Mouse (Mus musculus) limb, embryonic 11.5 days (tissue): ENCODE results near the gene Pde5a. TPM values are rescaled to one million over a fixed set of nuclear protein-coding genes. Genes with fewer than 3 reads are reported as not detected.

ENCODE experiments used
- ATAC-seq: fragments of 200-750 bp; cut with Nextera tagmentation; 2 replicates; pipeline ENCODE4 v1.8.0; 2017; ENCODE audit warnings: low read depth; ENCODE audit not compliant: insufficient number of reproducible peaks, low FRiP score, low TSS enrichment
- DNase-seq: peaks from one replicate; pipeline ENCODE4 v3.0.0-alpha.2; 2015; ENCODE audit warnings: low spot score
- H3K27ac ChIP-seq: fragments of 300-500 bp; sonication (generic); replicated peaks from 2 replicates; pipeline ENCODE4 v1.5.1; 2014; ENCODE audit warnings: low read depth, mild to moderate bottlenecking, low read length
- H3K27me3 ChIP-seq: fragments of 300-500 bp; sonication (generic); 2 replicates; pipeline ENCODE4 v1.6.1; 2014; ENCODE audit warnings: mild to moderate bottlenecking, low read length, mixed read lengths; ENCODE audit not compliant: control insufficient read depth, insufficient read depth
- H3K36me3 ChIP-seq: fragments of 300-500 bp; sonication (generic); 2 replicates; pipeline ENCODE4 v1.6.1; 2014; ENCODE audit warnings: mild to moderate bottlenecking, low read length, moderate library complexity, mixed read lengths; ENCODE audit not compliant: control insufficient read depth, insufficient read depth
- H3K4me1 ChIP-seq: fragments of 300-500 bp; sonication (generic); 2 replicates; pipeline ENCODE4 v1.6.1; 2014; ENCODE audit warnings: low read length, mixed read lengths; ENCODE audit not compliant: control insufficient read depth, insufficient read depth
- H3K4me2 ChIP-seq: fragments of 300-500 bp; sonication (generic); 2 replicates; pipeline ENCODE4 v1.6.1; 2014; ENCODE audit warnings: low read depth, mild to moderate bottlenecking, moderate library complexity; ENCODE audit not compliant: severe bottlenecking
- H3K4me3 ChIP-seq: fragments of 300-500 bp; sonication (generic); 2 replicates; pipeline ENCODE4 v1.5.1; 2014; ENCODE audit warnings: low read depth, low read length
- H3K9ac ChIP-seq: fragments of 300-500 bp; sonication (generic); 2 replicates; pipeline ENCODE4 v1.6.1; 2014; ENCODE audit warnings: mild to moderate bottlenecking, low read length
- H3K9me3 ChIP-seq: fragments of 300-500 bp; sonication (generic); 2 replicates; pipeline ENCODE4 v1.6.1; 2016; ENCODE audit warnings: low read length; ENCODE audit not compliant: control insufficient read depth
- WGBS: fragments of 180-500 bp; shearing (Covaris S2); extraction: QIAGEN DNeasy Blood & Tissue Kit; methylation state at CpG from one replicate; pipeline ENCODE4 v1.1.7; 2014; 5-methylcytosine and 5-hydroxymethylcytosine counted together
- polyA plus RNA-seq: library from polyadenylated mRNA; unstranded; fragments of >200 nt; fragmentation: Nextera tagmentation; extraction: Ambion mirVana; gene quantifications from 2 replicates; pipeline ENCODE4 v1.2.1, GENCODE M21; 2014

Pde5a gene
- polyA plus RNA-seq, 1 experiment from 2014 or later: 3.8 TPM

DNA sequence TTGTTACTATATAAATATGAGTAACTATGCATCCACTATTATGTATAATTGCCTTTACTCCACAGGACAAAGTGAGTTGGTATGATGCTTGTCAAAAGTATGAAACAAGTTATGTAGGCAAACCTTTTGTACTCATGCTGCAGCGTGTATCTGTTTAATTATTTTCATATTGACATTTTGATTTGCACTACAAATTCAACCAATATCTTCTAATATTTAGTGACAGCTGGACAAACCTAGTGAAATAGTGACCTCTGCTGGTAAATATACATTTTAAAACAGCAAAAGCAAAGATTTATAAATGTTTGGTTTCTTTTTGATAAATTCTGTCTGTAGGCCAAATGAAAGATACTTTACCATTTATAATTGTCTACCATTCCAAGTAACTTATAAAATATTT is 55.5 kb downstream of the Pde5a start:
- DNase-seq: no peak
- H3K27ac ChIP-seq: no peak overlapping the region
- no peak overlapping the region for H3K4me3 ChIP-seq
- no peaks in the 10 kb centered on the region for H3K36me3 ChIP-seq
- no peak for ATAC-seq
- H3K27me3 ChIP-seq: no peaks in the 10 kb centered on the region
- H3K4me1 ChIP-seq: no peaks in the 10 kb centered on the region
- no peak overlapping the region for H3K4me2 ChIP-seq
- 70% methylated on average over 1 of the region's 1 CpGs for WGBS
- no peaks in the 10 kb centered on the region for H3K9me3 ChIP-seq
- H3K9ac ChIP-seq: no peak overlapping the region

DNA sequence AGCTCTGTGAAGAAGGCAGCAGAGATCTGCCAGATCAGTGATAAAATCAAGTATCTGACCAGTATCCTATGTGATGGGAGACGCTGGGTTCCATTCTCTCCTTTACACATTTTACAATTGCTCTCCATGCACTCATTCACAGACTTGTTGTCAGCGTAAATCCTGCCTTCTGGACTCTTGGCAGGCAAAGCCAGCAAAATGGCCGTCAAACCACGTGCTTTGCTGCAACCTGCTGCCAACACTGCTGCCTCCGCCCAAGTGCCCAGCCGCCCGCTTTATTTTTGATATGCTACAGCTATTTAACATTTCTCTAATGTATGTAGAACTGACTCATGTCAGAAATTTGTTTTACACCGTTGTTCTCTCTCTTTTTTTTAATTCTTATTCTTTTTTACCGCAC is 59.6 kb downstream of the Pde5a start:
- WGBS: 95% methylated on average over 9 of the region's 9 CpGs
- no peak for ATAC-seq
- no peak for DNase-seq

DNA sequence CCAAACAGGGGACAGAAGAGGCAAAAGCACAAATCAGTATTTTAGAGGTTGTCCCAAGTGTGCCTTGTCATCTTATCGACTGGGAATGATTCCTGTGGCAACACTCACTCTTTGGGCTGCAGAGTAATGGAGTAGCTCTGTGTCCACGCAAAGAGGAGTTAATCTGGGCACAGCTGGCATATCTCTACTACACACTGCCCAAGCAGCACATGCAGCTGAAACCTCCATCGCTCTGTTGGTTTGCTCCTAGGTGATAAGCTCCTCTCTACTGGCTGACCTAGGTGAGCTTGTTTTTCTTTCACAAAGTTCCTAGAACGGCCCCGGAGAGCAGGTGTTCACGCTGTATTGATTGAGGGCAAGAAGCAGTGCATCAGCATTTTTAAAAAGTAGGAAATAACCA is 60.8 kb downstream of the Pde5a start:
- no peak overlapping the region for H3K27ac ChIP-seq
- H3K4me2 ChIP-seq: no peak overlapping the region
- 92% methylated on average over 6 of the region's 6 CpGs for WGBS
- no peak overlapping the region for H3K4me3 ChIP-seq
- no peak for ATAC-seq
- no peaks in the 10 kb centered on the region for H3K36me3 ChIP-seq
- H3K9me3 ChIP-seq: peaks cover 2% of the 10 kb centered on the region; the same call in 1 of the 2 replicates
- H3K4me1 ChIP-seq: no peaks in the 10 kb centered on the region
- H3K27me3 ChIP-seq: no peaks in the 10 kb centered on the region
- H3K9ac ChIP-seq: no peak overlapping the region
- DNase-seq: no peak

More for the DNA sequence above, 59.6 kb downstream of the Pde5a start:
- Histone ChIP-seq H3K9me3 (peaks cover 2% of the 10 kb centered on the region; the same call in 1 of the 2 replicates), H3K27ac (no peak overlapping the region), H3K4me3 (no peak overlapping the region), H3K4me1 (no peaks in the 10 kb centered on the region), H3K36me3 (no peaks in the 10 kb centered on the region), H3K9ac (no peak overlapping the region), H3K27me3 (no peaks in the 10 kb centered on the region), H3K4me2 (no peak overlapping the region)

DNA sequence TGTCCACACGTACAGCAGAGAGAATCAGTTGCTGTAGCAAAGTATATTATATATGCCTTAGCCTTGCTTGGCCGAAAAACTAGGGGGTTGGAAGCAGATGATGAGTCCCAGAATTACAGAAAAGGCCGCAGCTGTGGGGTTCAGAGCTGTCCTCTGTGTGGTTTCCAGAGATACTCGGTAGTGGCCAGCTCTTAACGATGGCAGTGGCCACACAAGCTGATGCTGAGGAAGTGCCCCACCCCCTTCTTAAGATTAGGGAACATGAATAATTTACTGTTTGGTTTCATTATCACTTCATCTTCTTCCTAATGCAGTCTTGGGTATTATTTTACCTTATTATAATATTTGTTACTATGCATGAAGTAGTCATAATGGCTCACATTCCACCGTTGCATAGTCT is 71.3 kb downstream of the Pde5a start:
- Histone ChIP-seq H3K36me3 (no peaks in the 10 kb centered on the region), H3K27ac (no peak overlapping the region), H3K9me3 (no peaks in the 10 kb centered on the region), H3K4me1 (0 out of 2 replicates have a peak, but pooled peaks cover 2% of the 10 kb centered on the region), H3K27me3 (no peaks in the 10 kb centered on the region), H3K9ac (no peak overlapping the region), H3K4me2 (no peak overlapping the region), H3K4me3 (no peak overlapping the region)
- ATAC-seq (no peak), DNase-seq (no peak)
- WGBS: 72% methylated on average over 6 of the region's 6 CpGs

DNA sequence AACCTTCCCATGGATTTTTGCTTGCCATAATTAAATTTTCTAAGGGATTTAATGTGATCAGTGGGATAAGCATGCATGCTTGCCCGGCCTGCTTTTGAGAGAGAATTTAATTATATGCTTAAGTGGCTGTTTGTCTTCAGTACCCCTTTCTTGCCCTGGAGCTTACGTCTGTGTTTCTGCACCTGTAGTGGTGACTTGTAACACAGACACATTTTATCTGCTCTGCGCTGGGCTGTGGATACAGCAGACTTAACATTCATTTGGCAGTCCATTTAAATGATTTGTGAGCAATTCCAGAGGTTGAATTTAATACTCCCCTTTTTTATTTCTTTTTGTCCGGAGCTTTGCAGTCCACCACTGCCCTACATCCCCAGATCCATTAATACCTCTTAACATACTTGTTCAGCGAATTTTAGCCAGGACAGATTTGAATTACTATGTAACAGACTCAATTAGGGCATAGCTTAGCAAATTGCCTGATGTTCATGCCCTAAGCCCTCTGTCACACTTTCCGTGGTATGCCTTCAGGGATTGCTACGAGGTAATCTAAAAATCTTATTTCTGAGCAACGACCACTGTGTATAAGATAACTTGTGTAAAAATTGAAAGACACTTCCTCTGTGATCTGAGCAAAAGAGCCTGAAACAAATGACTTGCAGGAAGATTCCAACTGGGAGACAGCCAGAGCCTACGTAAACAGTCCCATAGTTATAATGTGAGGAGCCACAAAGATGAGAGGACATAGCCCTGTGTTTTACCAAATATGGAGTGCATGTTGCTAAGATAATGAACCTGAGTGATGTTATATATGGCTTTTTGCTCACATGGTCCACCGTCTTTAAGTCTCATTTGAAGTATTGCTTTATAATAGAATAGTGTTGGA is 72.0 kb downstream of the Pde5a start:
- WGBS: 63% methylated on average over 10 of the region's 10 CpGs

DNA sequence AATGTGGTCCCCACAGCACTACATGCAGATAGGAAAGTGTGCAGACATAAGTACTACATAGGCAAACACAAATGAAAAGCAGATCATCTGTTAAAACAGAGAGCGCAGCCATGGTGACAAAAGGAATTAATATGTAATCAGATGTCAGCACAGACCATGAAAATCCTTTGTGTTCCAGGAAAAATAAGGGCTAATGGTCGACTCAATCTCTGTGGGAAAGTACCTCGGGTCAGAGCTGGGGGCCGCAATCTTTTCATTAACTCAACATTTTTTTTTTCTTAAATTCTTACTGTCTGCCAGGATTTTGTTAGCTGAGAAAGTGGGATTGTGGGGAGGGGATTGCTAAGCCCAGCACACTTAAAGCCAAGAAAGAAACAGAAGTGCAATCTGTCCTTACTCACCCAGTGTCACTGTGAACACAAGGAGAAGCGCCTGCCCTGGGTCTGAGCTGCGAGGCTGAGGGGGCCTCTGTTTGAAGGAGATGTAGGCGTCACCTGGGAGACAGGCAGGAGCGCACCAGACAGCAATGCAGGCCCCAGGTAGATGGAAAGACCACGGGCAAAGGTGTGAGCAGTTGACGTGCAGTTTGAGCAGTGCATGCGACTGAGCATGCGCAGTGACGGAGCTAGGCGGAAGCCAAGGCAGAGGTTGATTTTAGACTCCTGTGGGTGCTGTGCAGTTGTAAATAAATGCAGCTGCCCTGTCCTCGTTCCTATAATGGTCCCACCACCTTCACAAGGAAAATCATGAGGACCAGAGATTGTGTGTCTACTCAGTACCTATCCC is 72.9 kb downstream of the Pde5a start:
- DNase-seq: no peak
- Histone ChIP-seq H3K27ac (no peak overlapping the region), H3K9me3 (no peaks in the 10 kb centered on the region), H3K4me1 (0 out of 2 replicates have a peak, but pooled peaks cover 2% of the 10 kb centered on the region), H3K9ac (no peak overlapping the region), H3K4me2 (no peak overlapping the region), H3K27me3 (no peaks in the 10 kb centered on the region), H3K4me3 (no peak overlapping the region), H3K36me3 (no peaks in the 10 kb centered on the region; the same call in 1 of the 2 replicates)
- WGBS: 88% methylated on average over 15 of the region's 15 CpGs
- no peak for ATAC-seq

More for the DNA sequence above, 72.0 kb downstream of the Pde5a start:
- H3K36me3 ChIP-seq: no peaks in the 10 kb centered on the region
- no peak overlapping the region for H3K27ac ChIP-seq
- H3K4me1 ChIP-seq: 0 out of 2 replicates have a peak, but pooled peaks cover 2% of the 10 kb centered on the region
- H3K27me3 ChIP-seq: no peaks in the 10 kb centered on the region
- ATAC-seq: no peak
- no peak for DNase-seq
- no peak overlapping the region for H3K4me2 ChIP-seq
- no peak overlapping the region for H3K9ac ChIP-seq
- H3K4me3 ChIP-seq: no peak overlapping the region
- no peaks in the 10 kb centered on the region for H3K9me3 ChIP-seq

DNA sequence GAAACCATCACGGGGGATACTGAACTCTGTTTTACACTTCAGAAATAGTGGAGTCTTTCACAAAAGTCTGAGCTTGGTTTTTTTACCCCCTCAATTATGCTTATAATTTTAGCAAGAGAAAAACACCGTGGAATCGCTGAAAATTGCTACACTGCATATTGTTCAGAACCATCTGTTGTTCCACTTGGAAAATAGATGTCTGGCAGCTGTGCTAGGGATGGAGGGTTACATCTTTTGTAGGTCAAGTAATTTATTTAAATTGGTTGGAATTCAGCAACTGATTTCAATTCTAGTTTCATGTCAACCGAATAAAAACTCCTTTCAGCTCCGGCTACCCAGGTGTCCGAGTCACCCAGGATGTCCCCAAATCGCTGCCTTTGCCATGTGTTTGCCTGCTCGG is 78.6 kb downstream of the Pde5a start:
- Histone ChIP-seq H3K9ac (no peak overlapping the region), H3K4me1 (no peaks in the 10 kb centered on the region), H3K27me3 (no peaks in the 10 kb centered on the region), H3K36me3 (no peaks in the 10 kb centered on the region; the same call in 1 of the 2 replicates), H3K4me2 (no peak overlapping the region), H3K9me3 (no peaks in the 10 kb centered on the region), H3K27ac (no peak overlapping the region), H3K4me3 (no peak overlapping the region)
- DNase-seq (no peak), ATAC-seq (no peak)
- 93% methylated on average over 8 of the region's 8 CpGs for WGBS

DNA sequence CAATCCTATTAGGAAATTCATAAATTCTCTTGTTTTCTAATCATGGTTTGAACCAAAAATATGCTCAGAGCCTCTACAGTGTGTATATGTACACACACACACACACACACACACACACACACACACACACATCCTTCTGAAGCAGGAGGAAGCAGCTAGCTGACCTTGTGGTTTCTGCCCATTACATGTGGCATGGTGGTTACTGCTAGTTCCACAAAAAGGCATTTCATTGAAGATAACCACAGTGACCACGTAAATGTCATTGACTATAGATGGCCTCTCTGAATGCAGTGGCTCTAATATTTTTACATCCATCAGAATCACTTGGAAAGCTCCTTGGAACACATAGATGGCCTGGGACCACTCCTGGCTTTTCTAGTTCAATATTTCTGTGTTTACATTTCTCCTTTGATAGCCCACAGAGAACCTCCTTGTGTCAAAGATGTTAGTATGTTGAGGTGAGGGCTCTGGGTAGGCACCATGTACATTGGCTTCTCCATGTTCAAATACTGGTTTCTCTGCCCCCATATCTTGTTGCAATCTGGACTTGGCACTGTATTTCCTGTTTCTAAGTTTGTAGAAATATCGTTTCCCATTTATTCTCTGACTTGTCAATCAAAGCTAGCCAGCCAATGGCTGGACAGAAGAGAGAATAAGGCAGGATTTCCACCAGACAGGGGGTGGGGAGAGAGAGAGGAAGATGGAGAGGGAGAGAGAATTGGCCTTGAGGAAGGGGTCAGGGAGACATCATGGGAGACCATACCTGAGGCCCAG is 81.5 kb downstream of the Pde5a start:
- WGBS: 91% methylated on average over 2 of the region's 2 CpGs
- no peak overlapping the region for H3K4me3 ChIP-seq
- DNase-seq (no peak), ATAC-seq (no peak)
- no peaks in the 10 kb centered on the region for H3K9me3 ChIP-seq
- H3K9ac ChIP-seq: no peak overlapping the region
- no peaks in the 10 kb centered on the region; the same call in 1 of the 2 replicates for H3K36me3 ChIP-seq
- no peaks in the 10 kb centered on the region for H3K27me3 ChIP-seq
- no peak overlapping the region for H3K27ac ChIP-seq
- no peaks in the 10 kb centered on the region for H3K4me1 ChIP-seq
- H3K4me2 ChIP-seq: no peak overlapping the region
